In genomic region chr5:113539438-113539837, GRCm38 (mm10) we compare ENCODE assay signal across 27 mouse cellular contexts. TPM values are rescaled to one million over a fixed set of nuclear protein-coding genes. Genes with fewer than 3 reads are reported as not detected.
DNase-seq lines count a peak whose midpoint lies in the region; ATAC-seq and TF ChIP-seq lines count a peak whose summit lies in the region.
"Had no signal": no experiment of that assay in that cellular context is flagged by ENCODE, and none has a peak within 500 bp of the region (broad histone marks: within the 10 kb centered on the region; RNA-seq: fewer than 3 reads in every experiment).

No protein-coding gene starts in this region.

- ATAC-seq in CD4-positive, CD25-positive, alpha-beta regulatory T cell, adult 4 months = peak; percentile 92
- ATAC-seq in hematopoietic stem cell, adult 5-6 weeks (replicated peaks in 1 of 2; ENCODE audit: insufficient read depth in 1 of 2, low FRiP score in 2 of 2, low TSS enrichment in 1 of 2, low read depth in 1 of 2, poor library complexity in 2 of 2, severe bottlenecking in 2 of 2) = peak; percentile 63 to 66
- ATAC-seq: forebrain, postnatal 0 days; intestine, embryonic 15.5 days; liver, embryonic 12.5 days; midbrain, embryonic 13.5 days had no signal

- TF ChIP-seq CTCF in thymus, adult 2 months (IDR thresholded peaks at IDR 0.05; ENCODE audit: borderline replicate concordance, control insufficient read depth, extremely low read depth, insufficient read depth, low read length, poor library complexity) = no peak

- H3K4me3 ChIP-seq in thymus, adult 2 months (ENCODE audit: control insufficient read depth, insufficient read depth, low read length) = no peak overlapping the region
- H3K4me3 ChIP-seq: embryonic facial prominence, embryonic 12.5 days; heart, embryonic 13.5 days; intestine, embryonic 15.5 days; limb, embryonic 12.5 days; liver, embryonic 12.5 days; megakaryocyte, embryonic 14.5 days; midbrain, embryonic 13.5 days; neural tube, embryonic 13.5 days had no signal

- H3K36me3 ChIP-seq in thymus, adult 2 months (ENCODE audit: control insufficient read depth, insufficient read depth, low read length) = no peaks in the 10 kb centered on the region
- H3K36me3 ChIP-seq: embryonic facial prominence, embryonic 12.5 days; heart, embryonic 13.5 days; intestine, embryonic 15.5 days; limb, embryonic 12.5 days; liver, embryonic 12.5 days; midbrain, embryonic 13.5 days; neural tube, embryonic 13.5 days had no signal

- H3K27ac ChIP-seq in thymus, adult 2 months (ENCODE audit: control insufficient read depth, insufficient read depth, low read length) = peak overlapping the region; percentile 26; the same call in 1 of the 2 replicates
- H3K27ac ChIP-seq: embryonic facial prominence, embryonic 12.5 days; heart, embryonic 13.5 days; hindbrain, embryonic 14.5 days; intestine, embryonic 15.5 days; limb, embryonic 12.5 days; liver, embryonic 12.5 days; midbrain, embryonic 13.5 days; neural tube, embryonic 13.5 days had no signal

- no peak for TF ChIP-seq POLR2A in thymus, adult 2 months (IDR thresholded peaks at IDR 0.05; ENCODE audit: control insufficient read depth, extremely low read depth, insufficient read depth, low read length, poor library complexity)

- DNase-seq in thymus, adult 2 months = no peak
- no peak for DNase-seq in thymus, postnatal 4 days
- DNase-seq in natural killer cell, adult 2 months (ENCODE audit: low spot score in 2 of 2) = peak; percentile 74 to 87
- no peak for DNase-seq in layer of hippocampus, postnatal 10 days (ENCODE audit: low spot score in 2 of 2)
- DNase-seq in adrenal gland, postnatal 10 days = no peak
- no peak for DNase-seq in left cerebral cortex, postnatal 10 days (ENCODE audit: extremely low spot score in 1 of 2, low spot score in 2 of 2)
- DNase-seq: adrenal gland, adult 2 months; forebrain, postnatal 0 days; gastrocnemius, postnatal 14 days; heart, adult 18-20 months; heart, postnatal 14 days; kidney, adult 8-10 months; lung, adult 2 months; lung, postnatal 14 days; right cerebral cortex, postnatal 4 days had no signal

- H3K4me1 ChIP-seq in thymus, adult 2 months (replicated peaks; ENCODE audit: control insufficient read depth, insufficient read depth, low read length) = peaks cover 5% of the 10 kb centered on the region
- H3K4me1 ChIP-seq: intestine, embryonic 15.5 days had no signal

- intact Hi-C loops in left cerebral cortex, postnatal 10 days (cut with DNase I) = no loop called here

- WGBS in thymus, adult 2 months = 10% methylated on average over 2 of the region's 2 CpGs

- H3K27me3 ChIP-seq in thymus, adult 2 months (ENCODE audit: control insufficient read depth, insufficient read depth, low read length) = no peaks in the 10 kb centered on the region
- H3K27me3 ChIP-seq: midbrain, embryonic 13.5 days had no signal

RNA-seq across cellular contexts. Expression of gene Wscd2, which starts 49.3 kb away (rescaled TPM):
- polyA plus RNA-seq in thymus, adult 2 months (2012; rRNA removed) = 1.2 and 1.6 TPM in 2 replicates
- 1 to 10 TPM; 1.4 to 1.5 TPM for polyA plus RNA-seq in CD4-positive, CD25-positive, alpha-beta regulatory T cell, adult 4 months (2017; shearing (Covaris generic))
- total RNA-seq in hematopoietic stem cell, adult 5-6 weeks (2017) = not detected in 2 replicates
- total RNA-seq in layer of hippocampus, postnatal 10 days (2021) = 10 to 100 TPM; 58.0 to 63.4 TPM
- 1 to 10 TPM; 6.5 to 6.7 TPM for total RNA-seq in adrenal gland, postnatal 10 days (2021)
- 10 to 100 TPM; 57.3 to 60.8 TPM for total RNA-seq in left cerebral cortex, postnatal 10 days (2021)
- polyA plus RNA-seq: C2C12 had no signal

Comparison
In these comparisons a context has a peak if more than half of its experiments do, and no peak if none do; other contexts are left out.
1. DNase-seq: peak in natural killer cell, adult 2 months (2 of 2); none in thymus, adult 2 months (single experiment), thymus, postnatal 4 days (single experiment), layer of hippocampus, postnatal 10 days (0 of 2), adrenal gland, postnatal 10 days (single experiment) and left cerebral cortex, postnatal 10 days (0 of 2).
2. RNA of gene Wscd2, which starts 49.3 kb away (total RNA-seq): 58.0 to 63.4 TPM in layer of hippocampus, postnatal 10 days and 57.3 to 60.8 TPM in left cerebral cortex, postnatal 10 days; 6.5 to 6.7 TPM in adrenal gland, postnatal 10 days and not detected in hematopoietic stem cell, adult 5-6 weeks; every median in the first group is over 4 times any median in the second.